Mouse (Mus musculus) olfactory bulb, adult 2 months (tissue): ENCODE results near the gene Fcgr4.

Experiments
- CTCF ChIP-seq: fragments of 200-500 bp; IDR thresholded peaks from 2 replicates; pipeline ENCODE4 v1.5.1; 2012; ENCODE audit warnings: low read depth, mild to moderate bottlenecking, low read length, moderate library complexity; ENCODE audit not compliant: insufficient read depth
- POLR2A ChIP-seq: fragments of 200-500 bp; IDR thresholded peaks from 2 replicates; pipeline ENCODE4 v1.6.1; 2012; ENCODE audit warnings: mild to moderate bottlenecking, low read depth, low read length, moderate library complexity; ENCODE audit not compliant: insufficient read depth

DNA sequence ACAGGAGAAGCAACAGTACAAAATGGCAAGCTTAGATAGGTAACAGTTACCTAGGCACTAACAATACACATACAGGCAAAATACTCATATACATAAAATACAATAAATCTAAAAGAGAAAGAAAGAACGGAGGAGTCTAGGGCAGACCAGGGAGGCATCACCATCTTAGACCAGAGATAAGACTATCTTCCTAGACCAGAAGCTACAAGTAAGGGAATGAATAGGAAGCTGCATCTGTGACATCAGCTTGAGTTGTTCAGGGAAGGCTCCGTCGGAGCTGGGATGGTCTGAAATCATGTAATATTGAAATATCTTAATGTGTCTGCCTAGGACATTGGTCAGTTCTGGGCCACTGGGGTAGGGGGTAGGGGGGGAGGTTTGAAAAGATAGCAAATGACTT is 13.0 kb downstream of the Fcgr4 start:
- TF ChIP-seq CTCF = no peak
- TF ChIP-seq POLR2A = no peak
